Mouse (Mus musculus): ENCODE data around the gene Soat1.

Soat1 gene

DNA sequence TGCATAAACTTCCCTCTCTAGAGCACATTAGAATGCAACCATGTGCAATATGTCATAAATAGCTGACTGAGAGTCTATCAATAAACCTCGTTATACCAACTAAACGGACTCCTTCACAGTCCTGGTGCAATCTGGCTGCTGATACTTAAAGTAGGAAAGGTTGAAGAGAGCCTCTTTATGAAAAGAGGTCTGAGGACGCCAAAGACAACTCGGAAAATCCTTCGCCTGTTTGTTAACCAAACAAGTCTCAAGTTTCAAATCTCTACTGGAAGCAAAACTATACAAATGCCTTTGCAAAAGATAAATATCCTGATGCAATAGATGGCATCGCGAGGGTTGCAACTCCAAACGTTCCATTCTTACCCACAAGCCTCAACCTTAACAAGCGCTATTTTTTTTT is 9.2 kb downstream of the Soat1 start:
- DNase-seq (ENCODE audit: low read depth, low spot score) = no peak

DNA sequence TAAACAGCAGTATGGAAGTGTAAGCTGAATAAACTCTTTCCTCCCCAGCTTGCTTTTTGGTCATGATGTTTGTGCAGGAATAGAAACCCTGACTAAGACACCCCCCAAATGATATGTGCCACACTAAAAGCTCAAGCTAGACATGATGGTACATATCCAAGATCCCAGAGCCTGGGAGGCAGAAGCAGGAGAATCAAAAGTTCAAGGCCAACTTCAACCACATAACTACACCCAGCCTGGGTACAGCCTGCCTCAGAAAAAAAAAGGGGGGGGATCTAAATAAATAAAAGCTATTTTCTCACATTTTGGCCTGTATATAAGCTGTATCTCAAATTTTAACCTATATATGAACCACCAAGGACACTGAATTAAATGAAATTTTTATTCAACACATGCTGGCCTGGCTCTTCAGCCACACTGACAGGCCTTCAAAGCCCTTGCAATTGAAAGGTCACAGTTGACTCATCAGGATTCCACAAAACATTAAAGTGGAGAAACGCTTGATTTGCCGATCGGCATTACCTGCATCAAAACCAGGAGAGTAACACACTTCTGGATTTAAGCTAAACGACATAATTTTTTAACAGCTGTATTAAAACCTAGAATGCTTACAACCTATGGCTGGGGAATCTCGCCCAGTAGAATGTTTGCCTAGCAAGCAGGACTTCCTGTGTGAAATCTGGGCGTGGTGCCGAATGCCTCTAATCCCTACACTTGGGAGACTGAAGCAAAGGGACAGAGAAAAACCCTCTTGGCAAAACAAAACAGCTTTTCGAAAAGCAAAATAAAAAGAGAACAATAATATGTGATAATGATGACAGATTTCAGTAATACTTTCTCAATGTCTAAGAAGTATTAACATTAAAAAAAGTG is 9.9 kb downstream of the Soat1 start:
- no peak for DNase-seq (ENCODE audit: low read depth, low spot score)

GRCm38 (mm10) chr1:156462273-156462991 is 11.7 kb downstream of the Soat1 start:
- DNase-seq (ENCODE audit: low read depth, low spot score) = no peak

- DNase-seq (ENCODE audit: low read depth, low spot score) = no peak
These were observed 13.1 kb downstream of the Soat1 start for GRCm38 (mm10) chr1:156461036-156461435.

GRCm38 (mm10) chr1:156460216-156460615 is 13.9 kb downstream of the Soat1 start:
- DNase-seq (ENCODE audit: low read depth, low spot score) = no peak

- no peak for DNase-seq (ENCODE audit: low read depth, low spot score)
These were observed 14.4 kb downstream of the Soat1 start for GRCm38 (mm10) chr1:156459690-156460089.

DNA sequence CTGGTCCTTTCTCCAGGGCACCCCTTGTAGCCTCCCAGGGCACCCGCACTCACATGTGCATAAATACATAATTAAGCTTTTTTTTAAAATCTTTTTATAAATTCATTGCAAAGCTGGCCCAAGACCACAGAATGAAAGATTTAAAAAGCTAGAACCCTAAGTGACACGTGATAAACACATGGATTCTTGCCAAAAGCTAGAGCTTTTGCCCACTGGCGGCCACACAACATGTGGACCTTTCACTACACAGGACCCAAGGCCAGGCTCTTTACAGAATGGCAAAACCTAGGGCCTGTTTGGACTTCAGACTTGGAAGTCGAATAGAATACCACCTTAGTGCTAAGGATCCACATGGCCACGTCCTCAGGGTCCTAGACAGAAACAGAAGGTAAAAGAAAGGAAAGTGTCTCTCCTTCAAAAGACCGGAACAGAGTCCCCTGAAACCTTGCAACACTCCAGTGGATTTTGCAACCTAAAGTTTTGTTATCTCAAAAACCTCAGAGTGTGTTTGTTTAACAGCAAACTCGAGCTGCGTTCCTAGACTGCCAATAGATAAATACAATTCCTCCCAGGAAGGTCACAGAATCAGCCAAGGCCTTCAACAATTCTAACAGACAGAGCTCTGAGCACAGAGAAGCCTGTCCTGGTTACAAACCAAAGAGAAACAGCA is 15.6 kb downstream of the Soat1 start:
- no peak for DNase-seq (ENCODE audit: low read depth, low spot score)

- DNase-seq (ENCODE audit: low read depth, low spot score) = no peak
These were observed 18.9 kb downstream of the Soat1 start for GRCm38 (mm10) chr1:156455005-156455758.

- no peak for DNase-seq (ENCODE audit: low read depth, low spot score)
These were observed 19.7 kb downstream of the Soat1 start for GRCm38 (mm10) chr1:156454384-156454783.

- DNase-seq (ENCODE audit: low read depth, low spot score) = no peak
These were observed 20.3 kb downstream of the Soat1 start for GRCm38 (mm10) chr1:156453876-156454275.

GRCm38 (mm10) chr1:156450478-156450877 is 23.7 kb downstream of the Soat1 start:
- DNase-seq (ENCODE audit: low read depth, low spot score) = no peak

DNA sequence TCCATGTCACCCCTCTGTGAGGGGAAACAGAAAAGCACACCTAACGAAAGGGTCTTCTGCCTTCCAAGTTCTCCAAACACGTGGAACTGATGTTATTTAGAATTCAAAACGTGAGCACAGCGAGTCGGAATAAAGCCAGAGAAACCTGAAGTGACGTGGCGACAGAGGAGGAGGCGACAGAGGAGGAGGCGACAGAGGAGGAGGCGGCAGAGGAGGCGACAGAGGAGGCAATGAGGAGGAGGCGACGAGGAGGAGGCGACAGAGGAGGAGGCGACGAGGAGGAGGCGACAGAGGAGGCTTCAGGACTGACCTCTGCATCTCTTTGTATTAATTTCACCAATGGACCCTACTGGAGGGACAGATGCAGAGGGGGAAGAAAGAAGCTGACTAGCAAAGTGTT is 24.4 kb downstream of the Soat1 start:
- no peak for DNase-seq (ENCODE audit: low read depth, low spot score)

DNA sequence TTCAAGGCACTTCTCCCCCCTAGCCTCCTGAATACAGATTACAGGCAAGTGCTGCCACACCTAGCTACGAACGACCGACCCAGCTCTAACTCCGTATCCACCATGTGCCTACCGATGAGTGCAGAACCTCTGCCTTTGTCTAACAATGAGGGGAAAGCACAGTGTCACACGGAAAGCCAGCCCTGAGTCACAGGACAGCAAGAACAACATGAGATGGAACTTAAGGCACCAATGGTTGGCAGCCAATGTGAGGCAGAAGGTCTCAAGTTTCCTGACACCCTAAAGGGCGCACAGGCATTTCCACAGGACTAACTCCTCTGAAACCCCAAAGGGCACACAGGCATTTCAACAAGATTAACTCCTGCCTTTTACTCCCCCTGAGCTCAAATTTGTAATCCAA is 25.0 kb downstream of the Soat1 start:
- no peak for DNase-seq (ENCODE audit: low read depth, low spot score)

DNA sequence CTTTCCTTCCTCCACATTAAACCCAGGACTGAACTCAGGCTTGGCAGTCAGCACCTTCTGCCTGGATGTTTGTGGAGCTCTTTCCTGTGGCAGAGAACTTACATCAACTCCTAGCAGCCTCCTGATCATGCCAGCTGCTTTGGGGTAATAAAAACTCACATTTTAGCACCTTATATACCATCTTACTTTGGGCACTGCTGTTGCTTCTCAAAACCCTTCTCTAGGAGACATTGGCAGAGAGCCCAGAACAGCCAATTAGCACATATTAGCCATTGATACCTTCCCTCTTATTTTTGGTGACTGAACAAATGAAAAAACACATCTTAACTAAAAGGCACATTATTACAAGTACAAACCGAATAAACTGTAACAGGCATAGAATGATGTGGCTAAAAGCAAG is 29.1 kb downstream of the Soat1 start:
- peak; percentile 6 for DNase-seq (ENCODE audit: low read depth, low spot score)

- peak; percentile 35 for DNase-seq (ENCODE audit: low read depth, low spot score)
These were observed 31.4 kb downstream of the Soat1 start for GRCm38 (mm10) chr1:156442776-156443175.

- DNase-seq (ENCODE audit: low read depth, low spot score) = no peak
These were observed 31.9 kb downstream of the Soat1 start for GRCm38 (mm10) chr1:156442266-156442665.

GRCm38 (mm10) chr1:156437726-156438125 is 36.4 kb downstream of the Soat1 start:
- DNase-seq (ENCODE audit: low read depth, low spot score) = no peak

DNA sequence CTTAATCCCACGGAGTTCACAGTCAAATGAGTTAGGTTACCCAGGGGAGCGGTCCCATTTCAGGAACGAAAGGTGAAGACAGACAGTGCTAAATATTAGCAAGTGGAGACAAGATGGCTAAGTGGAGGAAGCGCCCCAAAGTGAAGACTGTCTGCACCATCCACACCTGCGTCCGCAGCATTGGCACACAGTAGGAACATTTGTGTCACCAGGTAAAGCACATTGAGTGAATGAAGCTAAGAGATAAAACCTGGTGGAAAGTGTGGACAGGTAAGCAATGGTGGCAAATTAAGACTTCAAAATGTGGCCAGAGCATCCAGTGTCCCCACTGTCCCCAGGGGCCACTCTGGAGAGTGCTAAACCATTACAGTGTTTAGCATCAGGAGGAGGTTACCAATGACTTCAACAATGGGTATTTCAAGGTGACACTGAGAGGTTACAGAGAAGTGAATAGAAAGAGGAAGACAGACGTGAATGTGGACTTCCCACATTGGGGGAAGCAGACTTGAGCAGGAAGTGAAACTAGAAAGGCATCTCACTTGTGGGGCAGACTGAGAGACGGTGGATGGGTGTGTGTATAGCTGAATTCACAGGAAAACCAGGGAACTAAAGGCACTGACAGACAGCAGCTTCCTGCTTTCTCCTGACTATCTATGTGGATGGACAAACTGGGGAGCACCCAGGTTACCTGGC is 37.0 kb downstream of the Soat1 start:
- no peak for DNase-seq (ENCODE audit: low read depth, low spot score)

- DNase-seq (ENCODE audit: low read depth, low spot score) = peak; percentile 18
These were observed 40.6 kb downstream of the Soat1 start for GRCm38 (mm10) chr1:156433497-156433896.

- DNase-seq (ENCODE audit: low read depth, low spot score) = no peak
These were observed 41.6 kb downstream of the Soat1 start for GRCm38 (mm10) chr1:156432498-156432897.

- DNase-seq (ENCODE audit: low read depth, low spot score) = no peak
These were observed 45.7 kb downstream of the Soat1 start for GRCm38 (mm10) chr1:156428434-156428833.
